Mouse (Mus musculus) large intestine, adult 2 months (tissue): ENCODE measurements around the gene Slc2a1. TPM values are rescaled to one million over a fixed set of nuclear protein-coding genes. Genes with fewer than 3 reads are reported as not detected.

Experiments
- DNase-seq: peaks from one replicate; pipeline ENCODE4 v3.0.0-alpha.2; 2012; ENCODE audit warnings: low read depth, low spot score
- WGBS: fragments of 180-500 bp; shearing (Covaris S2); methylation state at CpG from one replicate; pipeline ENCODE4 v1.1.7; 2018; 5-methylcytosine and 5-hydroxymethylcytosine counted together
- polyA plus RNA-seq: library from polyadenylated mRNA; depleted of rRNA; stranded (reverse); fragments of >200 nt; gene quantifications from 2 replicates; pipeline ENCODE4 v1.2.3, GENCODE M21; 2012

Gene Slc2a1
- polyA plus RNA-seq, 1 experiment: 21.0 TPM

GRCm38 (mm10) chr4:119096401-119096800 is 12.1 kb upstream of the Slc2a1 start:
- WGBS: 50% methylated on average over 3 of the region's 3 CpGs
- DNase-seq: no peak

- 83% methylated on average over 4 of the region's 4 CpGs for WGBS
- DNase-seq: no peak
Observed at GRCm38 (mm10) chr4:119097421-119097820, 11.1 kb upstream of the Slc2a1 start.

GRCm38 (mm10) chr4:119098216-119099210 is 10.0 kb upstream of the Slc2a1 start:
- no peak for DNase-seq
- WGBS: 60% methylated on average over 8 of the region's 8 CpGs

- 85% methylated on average over 3 of the region's 3 CpGs for WGBS
Observed at GRCm38 (mm10) chr4:119101392-119101791, 7.1 kb upstream of the Slc2a1 start.

GRCm38 (mm10) chr4:119102350-119103126 is 6.0 kb upstream of the Slc2a1 start:
- no peak for DNase-seq
- WGBS: 55% methylated on average over 7 of the region's 7 CpGs

More at GRCm38 (mm10) chr4:119101392-119101791, 7.1 kb upstream of the Slc2a1 start:
- DNase-seq: no peak

- no peak for DNase-seq
- WGBS: 50% methylated on average over 4 of the region's 4 CpGs
Observed at GRCm38 (mm10) chr4:119104847-119105246, 3.7 kb upstream of the Slc2a1 start.

- WGBS: under 1% methylated on average over 18 of the region's 18 CpGs
- DNase-seq: no peak
Observed at GRCm38 (mm10) chr4:119105704-119106103, 2.8 kb upstream of the Slc2a1 start.

- DNase-seq: no peak
- WGBS: 33% methylated on average over 2 of the region's 2 CpGs
Observed at GRCm38 (mm10) chr4:119107867-119108266, 644 bp upstream of the Slc2a1 start.

GRCm38 (mm10) chr4:119109640-119110039 is 1.1 kb downstream of the Slc2a1 start:
- WGBS: 23% methylated on average over 11 of the region's 11 CpGs
- no peak for DNase-seq

GRCm38 (mm10) chr4:119110512-119110911 is 2.0 kb downstream of the Slc2a1 start:
- DNase-seq: no peak
- WGBS: 51% methylated on average over 5 of the region's 5 CpGs

GRCm38 (mm10) chr4:119111410-119111809 is 2.9 kb downstream of the Slc2a1 start:
- DNase-seq: no peak
- WGBS: 85% methylated on average over 5 of the region's 5 CpGs

- 40% methylated on average over 2 of the region's 2 CpGs for WGBS
- DNase-seq: no peak
Observed at GRCm38 (mm10) chr4:119112256-119112885, 3.9 kb downstream of the Slc2a1 start.

- 28% methylated on average over 6 of the region's 6 CpGs for WGBS
- no peak for DNase-seq
Observed at GRCm38 (mm10) chr4:119115611-119116070, 7.1 kb downstream of the Slc2a1 start.

- no peak for DNase-seq
Observed at GRCm38 (mm10) chr4:119116336-119116735, 7.8 kb downstream of the Slc2a1 start.

GRCm38 (mm10) chr4:119117571-119117970 is 9.1 kb downstream of the Slc2a1 start:
- no peak for DNase-seq
- 94% methylated on average over 5 of the region's 5 CpGs for WGBS

More at GRCm38 (mm10) chr4:119116336-119116735, 7.8 kb downstream of the Slc2a1 start:
- 30% methylated on average over 1 of the region's 1 CpGs for WGBS

- WGBS: 73% methylated on average over 4 of the region's 4 CpGs
- no peak for DNase-seq
Observed at GRCm38 (mm10) chr4:119118659-119119077, 10.2 kb downstream of the Slc2a1 start.

GRCm38 (mm10) chr4:119119354-119119753 is 10.8 kb downstream of the Slc2a1 start:
- 62% methylated on average over 5 of the region's 5 CpGs for WGBS
- DNase-seq: no peak

GRCm38 (mm10) chr4:119120095-119120494 is 11.6 kb downstream of the Slc2a1 start:
- WGBS: 82% methylated on average over 6 of the region's 6 CpGs
- DNase-seq: no peak

GRCm38 (mm10) chr4:119121249-119121648 is 12.7 kb downstream of the Slc2a1 start:
- WGBS: 9% methylated on average over 4 of the region's 4 CpGs
- no peak for DNase-seq
